Mouse (Mus musculus) urinary bladder, postnatal 25 days (tissue): ENCODE measurements around the gene Olfr137.

ENCODE experiments used
- DNase-seq: peaks from one replicate; pipeline ENCODE4 v3.0.0; 2022; ENCODE audit warnings: low spot score

The Olfr137 gene

DNA sequence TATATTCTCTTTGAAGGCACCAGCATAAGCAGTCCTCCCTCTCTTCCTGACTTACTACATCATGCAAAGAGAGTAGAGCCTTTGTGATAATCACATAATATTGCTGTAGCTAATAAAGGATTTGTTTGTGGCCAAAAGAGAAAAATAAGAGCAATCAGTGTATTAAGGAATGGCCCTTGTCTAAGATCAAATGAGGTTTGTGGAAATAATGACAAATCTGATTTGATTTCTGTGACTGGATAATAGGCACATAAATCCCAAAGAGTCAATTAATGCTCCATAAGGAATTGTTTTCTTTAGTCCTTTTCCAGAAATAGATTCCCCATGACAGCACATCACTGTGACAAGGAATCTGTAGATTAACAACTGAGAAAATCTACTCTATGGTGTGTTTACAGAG, at the start of gene Olfr137:
Gene Olfr137 (minus strand): TSS at position 101 of the 400 bp plus-strand sequence.
- no peak for DNase-seq

GRCm38 (mm10) chr17:38329531-38329930, 22.2 kb upstream of the Olfr137 start, which contains the start of gene Olfr136:
Gene Olfr136 (plus strand): TSS chr17:38329831.
- DNase-seq = no peak

DNA sequence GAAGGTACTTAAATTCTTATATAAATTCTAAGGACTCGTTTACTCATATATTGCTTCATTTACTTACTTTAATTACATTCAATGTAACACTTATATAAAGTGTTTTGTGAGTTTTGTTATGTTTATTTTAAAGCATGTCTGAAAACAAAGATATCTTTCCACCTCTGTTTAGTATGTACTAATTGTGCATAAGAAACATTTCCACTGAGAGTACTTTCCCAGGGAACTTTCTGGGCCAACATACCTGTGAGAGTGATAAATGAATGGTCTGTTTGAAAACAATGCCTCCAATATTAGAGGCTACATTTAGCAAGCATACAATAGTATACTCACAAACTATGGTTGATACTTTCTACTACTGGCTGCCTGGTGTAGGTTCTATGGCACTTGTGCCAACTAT, 46.6 kb downstream of the Olfr137 start, which contains the start of gene Olfr138:
Gene Olfr138 (plus strand): TSS at position 301 of the 400 bp plus-strand sequence.
- no peak for DNase-seq
